Mouse (Mus musculus) mesoderm, embryonic 11.5 days (tissue): Measurements from ENCODE around the gene Trpt1.

ENCODE experiments used
- DNase-seq: peaks from one replicate; pipeline ENCODE4 v3.0.0-alpha.2; 2012; ENCODE audit warnings: low read depth, low spot score

Trpt1 gene

DNA sequence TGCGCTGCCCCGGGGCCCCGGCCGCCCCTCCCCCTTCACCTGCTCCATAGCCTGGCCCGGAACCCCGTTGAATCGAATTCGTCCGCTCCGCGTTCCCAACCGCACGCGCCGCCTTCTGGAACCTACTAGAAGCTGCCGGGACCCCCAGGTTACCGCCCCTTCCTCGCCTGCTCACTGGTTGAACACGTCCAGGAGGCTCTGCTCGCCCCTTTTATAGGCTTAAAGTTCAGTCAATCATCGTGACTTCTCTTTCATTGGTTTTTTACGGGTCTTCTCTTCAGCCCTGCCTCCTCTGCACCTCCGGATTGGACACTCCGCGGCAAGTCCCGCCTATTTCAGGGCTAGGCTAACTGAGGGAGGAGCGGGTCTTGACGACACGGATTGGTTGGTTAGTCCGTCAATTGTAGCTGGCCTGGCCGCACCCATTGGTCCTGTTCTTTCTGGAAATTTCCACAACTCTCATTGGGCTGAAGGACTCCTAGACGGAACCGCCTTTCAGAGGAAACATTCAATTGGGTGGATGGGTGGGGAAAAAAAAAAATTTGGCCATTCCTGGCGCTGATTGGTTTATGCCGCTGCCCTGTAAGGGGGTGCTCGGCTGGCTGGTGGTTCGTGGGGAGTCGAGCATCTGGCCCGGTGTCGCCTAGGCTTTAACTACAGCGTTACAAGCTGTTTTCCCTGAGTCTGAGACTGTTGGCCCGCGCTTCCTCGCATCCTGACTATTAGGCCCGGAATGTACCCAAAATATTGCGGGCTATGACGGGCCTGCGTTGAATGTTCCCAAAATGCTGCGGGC, 44.1 kb downstream of the Trpt1 start, which contains the start of gene Stip1:
TSS of gene Stip1 (minus strand) at position 127 of the 796 bp plus-strand sequence.
- DNase-seq, result peak; percentile 100

DNA sequence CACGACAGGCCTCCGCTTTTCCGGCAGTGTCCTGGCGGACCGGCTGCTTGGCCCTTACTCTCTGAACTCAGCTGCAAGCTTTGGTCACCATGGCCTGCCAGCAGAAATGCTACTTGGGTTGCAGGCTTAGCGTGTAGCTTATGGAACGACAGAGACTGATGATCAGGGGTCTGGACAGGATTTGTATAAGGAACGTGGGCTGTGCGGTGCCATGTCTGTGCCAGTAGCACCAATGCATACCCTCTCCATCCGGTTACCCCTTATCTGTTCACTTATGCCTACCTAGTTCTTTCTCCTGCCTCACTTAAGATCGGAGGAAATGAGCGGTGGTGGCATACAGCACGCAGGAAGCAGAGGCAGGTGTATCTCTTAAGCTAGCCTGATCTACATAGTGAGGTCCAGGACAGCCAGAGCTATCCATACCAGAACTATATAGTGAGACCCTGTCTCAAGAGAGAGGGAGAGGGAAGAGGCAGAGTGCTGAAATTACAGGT, 44.8 kb downstream of the Trpt1 start:
- no peak for DNase-seq

DNA sequence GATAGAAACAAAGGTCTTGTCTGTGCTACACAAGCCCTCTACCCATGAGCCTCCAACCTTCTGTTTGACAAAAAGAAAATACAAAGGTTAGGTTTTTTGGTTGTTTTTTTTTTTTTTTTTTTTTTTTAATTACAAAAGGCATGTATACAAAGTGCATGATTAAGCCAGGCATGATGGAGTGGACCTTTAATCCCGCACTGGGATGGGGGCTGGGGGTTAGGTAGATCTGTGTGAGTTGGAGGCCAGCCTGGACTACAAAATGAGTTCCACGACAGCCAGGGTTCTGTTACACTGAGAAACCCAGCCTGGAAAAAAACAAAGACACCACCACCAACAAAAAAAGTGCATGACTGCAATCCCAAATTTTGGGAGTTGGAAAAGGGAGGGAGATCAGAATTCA, 45.2 kb downstream of the Trpt1 start:
- DNase-seq, result no peak

DNA sequence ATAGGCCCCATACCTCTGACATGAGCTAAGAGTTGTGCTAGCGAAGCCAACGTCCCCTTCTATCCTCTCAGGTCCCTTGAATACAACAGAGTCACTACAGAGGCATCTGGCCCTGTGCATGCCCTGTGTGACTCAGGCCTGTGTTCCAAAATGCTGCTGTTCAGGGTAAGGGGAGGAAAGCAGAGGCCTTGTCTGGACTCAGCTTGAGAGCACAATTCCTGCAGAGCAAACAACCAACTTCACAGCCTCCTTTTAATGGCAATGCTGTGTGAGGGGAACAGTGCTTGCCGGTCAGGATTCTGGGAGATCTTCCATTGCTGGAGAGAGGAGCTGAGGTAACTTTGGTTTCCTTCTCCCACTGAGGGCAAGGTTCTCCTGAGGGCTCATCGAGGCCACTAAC, 48.3 kb downstream of the Trpt1 start:
- no peak for DNase-seq

DNA sequence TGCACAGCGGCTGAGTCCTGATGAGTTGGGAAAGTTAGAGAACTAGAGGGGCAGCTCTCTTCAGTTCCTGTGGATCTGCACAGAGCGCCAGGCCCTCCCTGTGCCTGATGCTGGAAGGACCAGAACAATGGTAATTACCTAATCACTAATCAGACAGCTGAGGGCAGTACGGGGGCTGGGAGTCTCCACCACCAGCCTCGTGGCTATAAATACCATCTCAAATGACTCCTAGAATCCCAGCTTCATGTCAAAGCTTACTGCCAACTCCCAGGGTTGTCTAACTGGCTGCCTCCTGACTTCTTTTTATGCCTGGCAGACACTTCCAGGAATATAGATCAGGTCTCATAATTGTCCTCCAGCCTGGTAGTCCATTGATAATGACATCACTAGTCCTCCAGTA, 48.8 kb downstream of the Trpt1 start:
- DNase-seq, result no peak
